Mouse (Mus musculus): ENCODE results near the gene Susd3. TPM values are rescaled to one million over a fixed set of nuclear protein-coding genes. Genes with fewer than 3 reads are reported as not detected.

Gene Susd3
- polyA plus RNA-seq, 1 experiment from 2014 or later = 0.85 TPM

GRCm38 (mm10) chr13:49212711-49213500, 35.6 kb downstream of the Susd3 start:
- ATAC-seq = no peak
- WGBS = 84% methylated on average over 4 of the region's 4 CpGs
- Histone ChIP-seq H3K4me2 (ENCODE audit: low read length) (no peak overlapping the region), H3K27ac (ENCODE audit: low read depth, low read length) (peak overlapping the region; percentile 55; the same call in 1 of the 2 replicates), H3K9me3 (ENCODE audit: control insufficient read depth, low read length) (no peaks in the 10 kb centered on the region), H3K9ac (ENCODE audit: low read depth, low read length) (peak overlapping the region; percentile 11; the same call in 1 of the 2 replicates), H3K36me3 (ENCODE audit: control insufficient read depth, insufficient read depth, low read length) (no peaks in the 10 kb centered on the region), H3K4me3 (ENCODE audit: low read length) (no peak overlapping the region), H3K4me1 (ENCODE audit: control insufficient read depth, insufficient read depth, low read depth, low read length) (peaks cover 35% of the 10 kb centered on the region), H3K27me3 (replicated peaks; ENCODE audit: control insufficient read depth, insufficient read depth, low read length) (peaks cover 8% of the 10 kb centered on the region; the same call in 1 of the 2 replicates)

DNA sequence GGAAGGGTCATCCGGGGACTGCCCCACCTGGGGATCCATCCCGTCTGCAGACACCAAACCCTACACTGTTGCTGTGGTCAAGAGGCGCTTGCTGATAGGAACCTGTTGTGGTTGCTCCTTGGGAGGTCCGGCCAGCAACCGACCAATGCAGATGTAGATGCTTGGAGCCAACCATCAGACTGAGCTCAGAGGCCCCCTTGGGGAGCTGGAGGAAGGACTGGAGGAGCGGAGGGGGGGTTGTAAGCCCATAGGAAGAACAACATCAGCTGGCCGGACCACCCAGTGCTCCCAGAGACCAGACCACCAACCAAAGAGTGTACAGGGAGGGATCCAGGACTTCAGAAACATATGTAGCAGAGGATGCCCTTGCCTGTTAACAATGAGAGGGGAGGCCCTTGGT, 39.2 kb downstream of the Susd3 start:
- ATAC-seq = no peak
- Histone ChIP-seq H3K4me1 (ENCODE audit: control insufficient read depth, insufficient read depth, low read depth, low read length) (peaks cover 18% of the 10 kb centered on the region), H3K4me3 (ENCODE audit: low read length) (no peak overlapping the region), H3K36me3 (ENCODE audit: control insufficient read depth, insufficient read depth, low read length) (no peaks in the 10 kb centered on the region), H3K27me3 (replicated peaks; ENCODE audit: control insufficient read depth, insufficient read depth, low read length) (no peaks in the 10 kb centered on the region), H3K9ac (ENCODE audit: low read depth, low read length) (no peak overlapping the region), H3K9me3 (ENCODE audit: control insufficient read depth, low read length) (no peaks in the 10 kb centered on the region), H3K27ac (ENCODE audit: low read depth, low read length) (no peak overlapping the region), H3K4me2 (ENCODE audit: low read length) (no peak overlapping the region)
- WGBS = 72% methylated on average over 7 of the region's 7 CpGs

GRCm38 (mm10) chr13:49206341-49206740, 42.2 kb downstream of the Susd3 start:
- Histone ChIP-seq H3K27me3 (replicated peaks; ENCODE audit: control insufficient read depth, insufficient read depth, low read length) (no peaks in the 10 kb centered on the region), H3K27ac (ENCODE audit: low read depth, low read length) (no peak overlapping the region), H3K9me3 (ENCODE audit: control insufficient read depth, low read length) (no peaks in the 10 kb centered on the region), H3K4me1 (ENCODE audit: control insufficient read depth, insufficient read depth, low read depth, low read length) (peaks cover 2% of the 10 kb centered on the region; the same call in 1 of the 2 replicates), H3K4me2 (ENCODE audit: low read length) (no peak overlapping the region), H3K9ac (ENCODE audit: low read depth, low read length) (no peak overlapping the region), H3K36me3 (ENCODE audit: control insufficient read depth, insufficient read depth, low read length) (peaks cover 3% of the 10 kb centered on the region; the same call in 1 of the 2 replicates), H3K4me3 (ENCODE audit: low read length) (no peak overlapping the region)
- no peak for ATAC-seq
- 96% methylated on average over 2 of the region's 2 CpGs for WGBS

DNA sequence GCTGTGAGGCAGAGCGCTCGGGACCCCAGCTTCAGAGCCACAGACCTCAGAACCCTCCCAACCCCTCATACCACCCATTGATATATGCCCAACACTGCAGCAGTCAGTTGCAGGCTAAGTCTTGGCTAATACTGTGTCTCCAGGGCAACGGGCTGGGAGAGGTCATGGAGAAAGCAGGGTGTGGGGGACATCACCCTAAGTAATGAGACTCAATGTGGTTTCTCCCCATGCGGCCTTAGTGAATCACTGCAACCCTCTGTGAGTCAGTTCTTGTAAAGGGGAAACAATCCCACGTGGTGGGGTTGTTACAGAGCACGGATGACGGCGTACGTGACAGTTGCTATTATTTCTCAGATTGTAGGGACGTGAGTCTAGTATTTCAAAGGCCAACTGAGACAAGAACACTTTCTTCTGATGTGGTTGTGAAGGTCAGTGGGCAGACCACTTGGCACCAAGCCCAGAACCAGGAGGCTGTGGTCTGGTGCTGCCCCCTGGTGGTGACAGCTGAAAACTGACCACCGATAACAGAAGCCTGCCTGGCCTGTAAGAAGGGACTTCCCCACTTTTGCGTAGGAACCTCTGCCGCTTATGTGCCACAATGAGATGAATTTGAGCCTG, 43.0 kb downstream of the Susd3 start:
- WGBS = 26% methylated on average over 13 of the region's 13 CpGs
- Histone ChIP-seq H3K4me1 (ENCODE audit: control insufficient read depth, insufficient read depth, low read depth, low read length) (no peaks in the 10 kb centered on the region), H3K9me3 (ENCODE audit: control insufficient read depth, low read length) (no peaks in the 10 kb centered on the region), H3K9ac (ENCODE audit: low read depth, low read length) (no peak overlapping the region), H3K27me3 (replicated peaks; ENCODE audit: control insufficient read depth, insufficient read depth, low read length) (no peaks in the 10 kb centered on the region), H3K4me3 (ENCODE audit: low read length) (no peak overlapping the region), H3K36me3 (ENCODE audit: control insufficient read depth, insufficient read depth, low read length) (peaks cover 3% of the 10 kb centered on the region; the same call in 1 of the 2 replicates), H3K4me2 (ENCODE audit: low read length) (no peak overlapping the region), H3K27ac (ENCODE audit: low read depth, low read length) (no peak overlapping the region)
- peak; percentile 51 for ATAC-seq

- Histone ChIP-seq H3K9ac (ENCODE audit: low read depth, low read length) (no peak overlapping the region), H3K4me1 (ENCODE audit: control insufficient read depth, insufficient read depth, low read depth, low read length) (no peaks in the 10 kb centered on the region), H3K9me3 (ENCODE audit: control insufficient read depth, low read length) (no peaks in the 10 kb centered on the region), H3K4me3 (ENCODE audit: low read length) (no peak overlapping the region), H3K36me3 (ENCODE audit: control insufficient read depth, insufficient read depth, low read length) (peaks cover 3% of the 10 kb centered on the region; the same call in 1 of the 2 replicates), H3K4me2 (ENCODE audit: low read length) (no peak overlapping the region), H3K27ac (ENCODE audit: low read depth, low read length) (no peak overlapping the region), H3K27me3 (replicated peaks; ENCODE audit: control insufficient read depth, insufficient read depth, low read length) (no peaks in the 10 kb centered on the region)
- WGBS = 91% methylated on average over 7 of the region's 7 CpGs
- no peak for ATAC-seq
Observed at GRCm38 (mm10) chr13:49202556-49202955, 46.0 kb downstream of the Susd3 start.

DNA sequence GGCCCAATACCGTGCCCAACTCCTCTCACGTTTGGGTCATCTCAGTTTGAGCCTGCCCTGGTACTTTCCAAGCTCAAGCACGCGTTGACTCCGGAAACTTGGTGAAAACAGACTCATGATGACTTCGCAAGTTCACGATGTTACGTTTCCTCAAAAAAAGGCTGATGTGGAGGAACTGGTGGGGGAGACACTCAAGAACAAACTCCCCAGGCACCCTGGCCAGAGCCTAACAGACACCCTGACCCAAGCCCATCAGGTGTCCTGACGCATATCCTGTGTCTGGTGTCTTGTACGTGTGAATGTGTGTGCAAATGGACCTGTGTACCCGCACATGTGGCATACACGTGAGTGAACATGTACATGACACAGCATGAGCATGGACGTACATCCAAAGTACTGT, 47.8 kb downstream of the Susd3 start:
- H3K27ac ChIP-seq (ENCODE audit: low read depth, low read length) = no peak overlapping the region

DNA sequence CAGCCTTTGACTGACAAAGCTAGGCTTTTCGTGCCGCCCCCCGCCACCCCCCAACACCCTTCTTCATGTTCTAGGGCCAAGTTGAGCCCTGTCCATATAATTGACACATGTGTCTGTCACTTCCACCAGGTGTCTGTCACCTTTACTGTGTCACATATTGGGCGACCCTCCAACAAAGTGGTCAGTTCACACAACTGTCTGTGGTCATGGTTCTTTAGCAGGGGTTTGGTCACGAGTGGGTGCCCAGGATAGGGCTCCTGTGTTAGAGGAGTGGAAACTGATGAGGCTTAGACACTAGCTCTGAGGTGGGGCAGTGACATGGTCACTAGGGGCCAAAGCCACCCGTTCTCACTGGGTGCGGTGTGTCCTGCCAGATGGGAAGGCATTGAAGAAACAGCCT, 48.6 kb downstream of the Susd3 start:
- ATAC-seq = no peak
- Histone ChIP-seq H3K4me3 (ENCODE audit: low read length) (no peak overlapping the region), H3K27ac (ENCODE audit: low read depth, low read length) (no peak overlapping the region), H3K4me1 (ENCODE audit: control insufficient read depth, insufficient read depth, low read depth, low read length) (no peaks in the 10 kb centered on the region), H3K4me2 (ENCODE audit: low read length) (no peak overlapping the region), H3K36me3 (ENCODE audit: control insufficient read depth, insufficient read depth, low read length) (peaks cover 7% of the 10 kb centered on the region), H3K27me3 (replicated peaks; ENCODE audit: control insufficient read depth, insufficient read depth, low read length) (no peaks in the 10 kb centered on the region), H3K9me3 (ENCODE audit: control insufficient read depth, low read length) (no peaks in the 10 kb centered on the region), H3K9ac (ENCODE audit: low read depth, low read length) (no peak overlapping the region)
- 88% methylated on average over 7 of the region's 7 CpGs for WGBS

More for the DNA sequence above, 47.8 kb downstream of the Susd3 start:
- peaks cover 4% of the 10 kb centered on the region for H3K36me3 ChIP-seq (ENCODE audit: control insufficient read depth, insufficient read depth, low read length)
- no peaks in the 10 kb centered on the region for H3K27me3 ChIP-seq (replicated peaks; ENCODE audit: control insufficient read depth, insufficient read depth, low read length)
- no peak overlapping the region for H3K9ac ChIP-seq (ENCODE audit: low read depth, low read length)
- H3K9me3 ChIP-seq (ENCODE audit: control insufficient read depth, low read length) = no peaks in the 10 kb centered on the region
- 91% methylated on average over 13 of the region's 13 CpGs for WGBS
- no peak for ATAC-seq
- H3K4me2 ChIP-seq (ENCODE audit: low read length) = no peak overlapping the region
- H3K4me3 ChIP-seq (ENCODE audit: low read length) = no peak overlapping the region
- H3K4me1 ChIP-seq (ENCODE audit: control insufficient read depth, insufficient read depth, low read depth, low read length) = no peaks in the 10 kb centered on the region

DNA sequence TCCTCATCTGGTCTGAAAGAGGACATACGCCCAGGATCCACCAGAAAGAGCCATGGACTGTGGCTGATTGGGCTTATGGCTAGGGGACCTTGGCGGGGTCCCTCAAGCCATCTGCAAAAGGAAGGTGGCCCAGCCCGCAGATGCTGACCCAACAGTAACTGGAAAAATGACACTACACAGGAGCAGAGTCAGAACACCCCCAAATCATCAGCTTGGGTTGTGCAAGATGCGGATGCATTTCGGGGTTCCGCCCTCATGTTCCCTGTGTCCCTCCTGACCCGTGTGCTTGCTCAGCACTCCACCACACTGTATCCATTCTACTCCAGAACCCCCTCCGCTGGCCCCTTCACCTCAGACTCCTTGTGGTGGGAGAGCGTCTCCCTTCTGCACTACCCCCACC, 49.8 kb downstream of the Susd3 start:
- Histone ChIP-seq H3K27me3 (replicated peaks; ENCODE audit: control insufficient read depth, insufficient read depth, low read length) (no peaks in the 10 kb centered on the region), H3K4me2 (ENCODE audit: low read length) (no peak overlapping the region), H3K36me3 (ENCODE audit: control insufficient read depth, insufficient read depth, low read length) (peaks cover 7% of the 10 kb centered on the region), H3K9me3 (ENCODE audit: control insufficient read depth, low read length) (no peaks in the 10 kb centered on the region), H3K27ac (ENCODE audit: low read depth, low read length) (no peak overlapping the region), H3K4me1 (ENCODE audit: control insufficient read depth, insufficient read depth, low read depth, low read length) (no peaks in the 10 kb centered on the region), H3K4me3 (ENCODE audit: low read length) (no peak overlapping the region), H3K9ac (ENCODE audit: low read depth, low read length) (no peak overlapping the region)
- ATAC-seq = no peak
- WGBS = 93% methylated on average over 9 of the region's 9 CpGs

DNA sequence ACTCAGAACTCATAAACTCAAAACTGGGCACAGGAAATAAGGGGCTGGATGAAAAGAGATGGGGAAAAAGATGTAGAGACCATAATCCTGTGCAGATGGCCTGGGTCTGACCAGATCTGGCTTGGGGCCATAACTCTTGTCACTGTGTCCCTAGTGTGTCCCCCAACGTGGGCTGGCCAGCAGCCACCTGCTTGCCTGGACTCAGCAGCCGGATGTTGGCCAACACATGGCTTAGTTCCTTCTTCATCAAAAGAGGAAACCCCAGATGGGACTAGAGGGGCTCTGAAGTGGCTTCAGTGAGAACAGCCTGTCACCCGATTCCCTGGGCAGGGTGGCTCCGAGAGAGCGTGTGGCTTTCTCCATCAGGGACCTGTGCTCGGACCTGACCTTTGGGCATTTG, 51.7 kb downstream of the Susd3 start:
- H3K4me3 ChIP-seq (ENCODE audit: low read length) = no peak overlapping the region
- ATAC-seq = peak; percentile 28; the same call in 1 of the 2 replicates
- no peaks in the 10 kb centered on the region for H3K27me3 ChIP-seq (replicated peaks; ENCODE audit: control insufficient read depth, insufficient read depth, low read length)
- H3K4me1 ChIP-seq (ENCODE audit: control insufficient read depth, insufficient read depth, low read depth, low read length) = no peaks in the 10 kb centered on the region; the same call in 1 of the 2 replicates
- H3K9me3 ChIP-seq (ENCODE audit: control insufficient read depth, low read length) = no peaks in the 10 kb centered on the region
- peaks cover 4% of the 10 kb centered on the region for H3K36me3 ChIP-seq (ENCODE audit: control insufficient read depth, insufficient read depth, low read length)
- no peak overlapping the region for H3K9ac ChIP-seq (ENCODE audit: low read depth, low read length)
- H3K27ac ChIP-seq (ENCODE audit: low read depth, low read length) = no peak overlapping the region
- H3K4me2 ChIP-seq (ENCODE audit: low read length) = no peak overlapping the region
- 79% methylated on average over 6 of the region's 6 CpGs for WGBS
